Mouse (Mus musculus) CH12.LX (cell line): ENCODE measurements around the gene Ube4b. TPM values are rescaled to one million over a fixed set of nuclear protein-coding genes. Genes with fewer than 3 reads are reported as not detected.

ENCODE experiments used
- DNase-seq: peaks from one replicate; pipeline ENCODE4 v3.0.0-alpha.2; 2013; ENCODE audit errors: extremely low read depth
- H3K27ac ChIP-seq: 2 replicates; pipeline ENCODE4 v1.5.1; 2012; ENCODE audit warnings: low read depth, mild to moderate bottlenecking, control low read depth, moderate library complexity; ENCODE audit not compliant: insufficient read depth
- H3K27me3 ChIP-seq: replicated peaks from 2 replicates; pipeline ENCODE3; 2012; ENCODE audit warnings: inconsistent platforms
- H3K36me3 ChIP-seq, 2 experiments: replicated peaks in 1 of 2; 2 replicates each; pipeline versions ENCODE3 to v1.6.1; 2012; ENCODE audit warnings: inconsistent platforms in 1 of 2, low read length in 1 of 2, mild to moderate bottlenecking in 1 of 2, mixed read lengths in 1 of 2, moderate library complexity in 1 of 2; ENCODE audit not compliant: control insufficient read depth in 1 of 2, insufficient read depth in 1 of 2
- H3K4me1 ChIP-seq, 2 experiments: 2 replicates each; pipeline ENCODE4 v1.6.1; 2012; ENCODE audit warnings: inconsistent platforms in 1 of 2, moderate library complexity in 1 of 2; ENCODE audit not compliant: insufficient read depth in 2 of 2, control insufficient read depth in 1 of 2
- H3K4me2 ChIP-seq: 2 replicates; pipeline ENCODE4 v1.6.1; 2012; ENCODE audit warnings: low read depth, mild to moderate bottlenecking, control low read depth; ENCODE audit not compliant: poor library complexity, insufficient read depth, severe bottlenecking
- H3K4me3 ChIP-seq, 3 experiments: fragments of 150-350 bp in 1 of 3; sonication (generic) in 1 of 3; replicated peaks in 1 of 3; 2 replicates each; pipeline versions ENCODE3 to v1.5.1; 2011 to 2012; ENCODE audit warnings: low read depth in 2 of 3, low read length in 2 of 3, mild to moderate bottlenecking in 2 of 3, moderate library complexity in 2 of 3, control low read depth in 1 of 3, improper control_type of control experiment in 1 of 3, inconsistent platforms in 1 of 3, mixed read lengths in 1 of 3; ENCODE audit not compliant: poor library complexity in 1 of 3
- H3K79me2 ChIP-seq: replicated peaks from 2 replicates; pipeline ENCODE4 v1.6.1; 2012; ENCODE audit warnings: mild to moderate bottlenecking, moderate library complexity; ENCODE audit not compliant: control insufficient read depth, poor library complexity, insufficient read depth, severe bottlenecking; ENCODE audit errors: extremely low read depth
- H3K9ac ChIP-seq: 2 replicates; pipeline ENCODE4 v1.6.1; 2012; ENCODE audit warnings: low read depth, mild to moderate bottlenecking, control low read depth, moderate library complexity; ENCODE audit not compliant: insufficient read depth
- H3K9me3 ChIP-seq: replicated peaks from 2 replicates; pipeline ENCODE3; 2012; ENCODE audit warnings: low read length, inconsistent platforms, mixed read lengths
- BHLHE40 ChIP-seq: IDR thresholded peaks from 2 replicates; pipeline ENCODE4 v1.6.1; 2011; ENCODE audit warnings: mild to moderate bottlenecking, low read depth, low read length, improper control_type of control experiment
- CHD1 ChIP-seq: IDR thresholded peaks from 2 replicates; pipeline ENCODE4 v1.6.1; 2012; ENCODE audit warnings: low read depth, low read length, improper control_type of control experiment, inconsistent platforms
- CHD2 ChIP-seq: IDR thresholded peaks from 2 replicates; pipeline ENCODE4 v1.6.1; 2011; ENCODE audit warnings: low read length, improper control_type of control experiment
- CTCF ChIP-seq, 2 experiments: IDR thresholded peaks in 1 of 2; conservative IDR thresholded peaks in 1 of 2; 2 replicates each; pipeline ENCODE4 v1.5.1; 2011 to 2012; ENCODE audit warnings: low read depth in 2 of 2, low read length in 2 of 2, improper control_type of control experiment in 1 of 2, inconsistent platforms in 1 of 2, mild to moderate bottlenecking in 1 of 2, moderate library complexity in 1 of 2
- ELF1 ChIP-seq: IDR thresholded peaks from 2 replicates; pipeline ENCODE4 v1.6.1; 2014; ENCODE audit warnings: low read depth, mild to moderate bottlenecking, inconsistent platforms, low read length, improper control_type of control experiment
- JUND ChIP-seq: conservative IDR thresholded peaks from 2 replicates; pipeline ENCODE4 v1.6.1; 2011; ENCODE audit warnings: low read depth, low read length, improper control_type of control experiment
- MEF2A ChIP-seq: IDR thresholded peaks from 2 replicates; pipeline ENCODE4 v1.6.1; 2014; ENCODE audit warnings: low read depth, mild to moderate bottlenecking, inconsistent platforms, low read length, improper control_type of control experiment, borderline replicate concordance
- MXI1 ChIP-seq: IDR thresholded peaks from 2 replicates; pipeline ENCODE4 v1.6.1; 2011; ENCODE audit warnings: mild to moderate bottlenecking, low read depth, low read length, improper control_type of control experiment
- MYC ChIP-seq: IDR thresholded peaks from 2 replicates; pipeline ENCODE4 v1.6.1; 2011; ENCODE audit warnings: low read depth, mild to moderate bottlenecking, improper control_type of control experiment, low read length
- NRF1 ChIP-seq: IDR thresholded peaks from 2 replicates; pipeline ENCODE4 v1.6.1; 2014; ENCODE audit warnings: low read depth, mild to moderate bottlenecking, inconsistent platforms, low read length, improper control_type of control experiment, moderate library complexity
- POLR2A ChIP-seq: IDR thresholded peaks from 2 replicates; pipeline ENCODE4 v1.6.1; 2011; ENCODE audit warnings: low read depth, mild to moderate bottlenecking, improper control_type of control experiment, low read length
- POLR2AphosphoS2 ChIP-seq: IDR thresholded peaks from 2 replicates; pipeline ENCODE4 v1.6.1; 2011; ENCODE audit warnings: low read depth, low read length, improper control_type of control experiment
- RAD21 ChIP-seq: IDR thresholded peaks from 2 replicates; pipeline ENCODE4 v1.6.1; 2011; ENCODE audit warnings: low read depth, mild to moderate bottlenecking, low read length, improper control_type of control experiment, moderate library complexity
- SIN3A ChIP-seq: IDR thresholded peaks from 2 replicates; pipeline ENCODE4 v1.6.1; 2012; ENCODE audit warnings: low read length, improper control_type of control experiment, inconsistent platforms
- SMC3 ChIP-seq: IDR thresholded peaks from 2 replicates; pipeline ENCODE4 v1.6.1; 2011; ENCODE audit warnings: low read depth, low read length, improper control_type of control experiment
- TCF12 ChIP-seq: IDR thresholded peaks from 2 replicates; pipeline ENCODE4 v1.6.1; 2014; ENCODE audit warnings: low read depth, mild to moderate bottlenecking, inconsistent platforms, low read length, improper control_type of control experiment
- UBTF ChIP-seq: IDR thresholded peaks from 2 replicates; pipeline ENCODE4 v1.6.1; 2012; ENCODE audit warnings: low read depth, mild to moderate bottlenecking, inconsistent platforms, low read length, improper control_type of control experiment, moderate library complexity
- USF1 ChIP-seq: IDR thresholded peaks from 2 replicates; pipeline ENCODE4 v1.6.1; 2014; ENCODE audit warnings: low read depth, mild to moderate bottlenecking, inconsistent platforms, low read length, improper control_type of control experiment
- USF2 ChIP-seq: conservative IDR thresholded peaks from 2 replicates; pipeline ENCODE4 v1.6.1; 2011; ENCODE audit warnings: low read depth, low read length, improper control_type of control experiment
- ZKSCAN1 ChIP-seq: IDR thresholded peaks from 2 replicates; pipeline ENCODE4 v1.6.1; 2012; ENCODE audit warnings: low read depth, inconsistent platforms, low read length, improper control_type of control experiment, borderline replicate concordance
- ZNF384 ChIP-seq: IDR thresholded peaks from 2 replicates; pipeline ENCODE4 v1.6.1; 2012; ENCODE audit warnings: low read depth, low read length, improper control_type of control experiment, inconsistent platforms
- dilution Hi-C: fragments of 300-500 bp; cut with MboI; formaldehyde crosslinking; loops from 2 replicates; pipeline ENCODE4 v1.14.3; 2020; ENCODE audit warnings: low sequenced_read_pairs; ENCODE audit not compliant: extremely low pct_unique_long_range_greater_than_20kb, extremely low pct_ligation_motif_present
- in situ Hi-C: fragments of 300-500 bp; cut with MboI; formaldehyde crosslinking; loops from 3 replicates; pipeline ENCODE4 v1.14.3; 2019; ENCODE audit warnings: low sequenced_read_pairs, low pct_ligation_motif_present, low pct_unique_long_range_greater_than_20kb, mixed read lengths
- polyA plus RNA-seq: library from polyadenylated mRNA; unstranded; fragments of >175 nt; gene quantifications from 2 replicates; pipeline ENCODE4 v1.2.1, GENCODE M21; 2012; ENCODE audit warnings: low read depth; ENCODE audit not compliant: insufficient read length
- total RNA-seq, 2 experiments: library from RNA; depleted of rRNA; stranded (reverse); fragments of 300-350 nt in 1 of 2; fragments of >200 nt in 1 of 2; gene quantifications; 2 replicates each; pipeline ENCODE4 v1.2.3; 2012 to 2014

The Ube4b gene
- total and polyA plus RNA-seq, 3 experiments, result 13.1 to 60.0 (median 41.6) TPM

- in situ Hi-C loops (no loop called here), dilution Hi-C loops (no loop called here)
- Histone ChIP-seq H3K27ac (no peak overlapping the region), H3K4me3 (no peak overlapping the region), H3K4me1 (peaks cover 3 to 12% of the 10 kb centered on the region in 2 experiments; a peak in 3 of 4 replicates), H3K9me3 (no peaks in the 10 kb centered on the region), H3K4me2 (no peak overlapping the region), H3K79me2 (peaks cover 4% of the 10 kb centered on the region), H3K36me3 (no peaks in the 10 kb centered on the region), H3K27me3 (no peaks in the 10 kb centered on the region), H3K9ac (no peak overlapping the region)
- no peak for DNase-seq
- TF ChIP-seq SIN3A (no peak), ZKSCAN1 (no peak), BHLHE40 (no peak), CHD1 (no peak), POLR2AphosphoS2 (no peak), SMC3 (no peak), ZNF384 (no peak), NRF1 (no peak), UBTF (no peak), CHD2 (no peak)
Measured at GRCm38 (mm10) chr4:149311996-149312395, 114.6 kb downstream of the Ube4b start.

DNA sequence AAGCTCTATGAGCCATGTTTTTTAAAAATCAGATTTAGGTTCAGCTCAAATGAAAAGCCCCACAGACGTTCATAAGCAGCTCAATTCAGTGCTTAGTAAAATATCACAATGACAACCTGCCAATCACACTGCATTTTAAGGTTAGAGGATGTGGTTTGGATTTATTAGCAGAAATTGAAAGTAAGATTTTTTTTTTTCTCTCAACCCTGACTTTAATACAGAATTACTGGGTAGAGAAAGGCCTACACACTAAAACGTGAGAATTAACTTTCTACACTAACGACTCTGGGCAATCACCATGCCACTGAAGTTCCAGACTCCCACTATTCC, 118.1 kb downstream of the Ube4b start:
- peak overlapping the region in 1 of 3 experiments; percentile 66 for H3K4me3 ChIP-seq
- H3K27ac ChIP-seq, result no peak overlapping the region

More for the DNA sequence above, 118.1 kb downstream of the Ube4b start:
- H3K36me3 ChIP-seq, result no peaks in the 10 kb centered on the region
- DNase-seq, result no peak
- H3K9me3 ChIP-seq, result no peaks in the 10 kb centered on the region
- peak overlapping the region; percentile 71 for H3K4me2 ChIP-seq
- in situ Hi-C loops (no loop called here), dilution Hi-C loops (no loop called here)
- no peak for TF ChIP-seq RAD21
- TF ChIP-seq TCF12, result no peak
- no peak for TF ChIP-seq CTCF (conservative IDR thresholded peaks at IDR 0.05 in 1 of 2, IDR thresholded peaks at IDR 0.05 in 1 of 2; ENCODE audit: low read depth in 2 of 2, low read length in 2 of 2)
- no peak for TF ChIP-seq MYC
- TF ChIP-seq MXI1, result no peak
- no peak for TF ChIP-seq USF1
- no peak for TF ChIP-seq JUND
- TF ChIP-seq MEF2A, result no peak
- no peak for TF ChIP-seq ELF1
- TF ChIP-seq ZKSCAN1, result no peak
- TF ChIP-seq USF2, result no peak
- no peak for TF ChIP-seq SMC3
- no peak for TF ChIP-seq UBTF
- TF ChIP-seq POLR2A, result no peak
- no peak for TF ChIP-seq NRF1
- H3K4me1 ChIP-seq, result peaks cover 0 to 29% of the 10 kb centered on the region in 2 experiments; a peak in 2 of 4 replicates
- peak overlapping the region; percentile 21; the same call in 1 of the 2 replicates for H3K9ac ChIP-seq
- H3K79me2 ChIP-seq, result peaks cover 36% of the 10 kb centered on the region
- H3K27me3 ChIP-seq, result peaks cover 4% of the 10 kb centered on the region
